Mouse (Mus musculus) liver, embryonic 14.5 days (tissue): ENCODE data around the gene Kcnq5.

ENCODE experiments used
- CTCF ChIP-seq: IDR thresholded peaks from 2 replicates; pipeline ENCODE4 v1.5.1; 2016; ENCODE audit warnings: antibody characterized with exemption, low read depth, control low read depth
- EP300 ChIP-seq: IDR thresholded peaks from 2 replicates; pipeline ENCODE4 v1.6.1; 2016; ENCODE audit warnings: antibody characterized with exemption, low read depth

- TF ChIP-seq EP300 (no peak), CTCF (no peak)
These were observed at the start of gene Kcnq5 for GRCm38 (mm10) chr1:21961251-21962082.
